Mouse (Mus musculus) thymus, adult 2 months (tissue): ENCODE measurements around the gene Sdcbp2. TPM values are rescaled to one million over a fixed set of nuclear protein-coding genes. Genes with fewer than 3 reads are reported as not detected.

Experiments used
- DNase-seq: peaks from one replicate; pipeline ENCODE4 v3.0.0; 2021
- H3K27ac ChIP-seq: fragments of 200-500 bp; 2 replicates; pipeline ENCODE4 v1.5.1; 2012; ENCODE audit warnings: low read length, control low read depth; ENCODE audit not compliant: control insufficient read depth, insufficient read depth
- H3K27me3 ChIP-seq: fragments of 200-500 bp; 2 replicates; pipeline ENCODE4 v1.6.1; 2012; ENCODE audit warnings: mild to moderate bottlenecking, low read length, moderate library complexity, mixed read lengths; ENCODE audit not compliant: control insufficient read depth, insufficient read depth
- H3K36me3 ChIP-seq: fragments of 200-500 bp; 2 replicates; pipeline ENCODE4 v1.6.1; 2012; ENCODE audit warnings: mild to moderate bottlenecking, low read length, moderate library complexity; ENCODE audit not compliant: control insufficient read depth, insufficient read depth
- H3K4me1 ChIP-seq: fragments of 200-500 bp; replicated peaks from 2 replicates; pipeline ENCODE4 v1.6.1; 2012; ENCODE audit warnings: low read length; ENCODE audit not compliant: control insufficient read depth, insufficient read depth
- H3K4me3 ChIP-seq: fragments of 200-500 bp; 2 replicates; pipeline ENCODE4 v1.5.1; 2012; ENCODE audit warnings: mild to moderate bottlenecking, low read length, control low read depth, moderate library complexity; ENCODE audit not compliant: control insufficient read depth, insufficient read depth
- CTCF ChIP-seq: fragments of 200-500 bp; IDR thresholded peaks from 2 replicates; pipeline ENCODE4 v1.5.1; 2012; ENCODE audit warnings: mild to moderate bottlenecking, control low read depth, low read length, moderate library complexity, borderline replicate concordance; ENCODE audit not compliant: control insufficient read depth, poor library complexity, insufficient read depth; ENCODE audit errors: extremely low read depth
- POLR2A ChIP-seq: fragments of 200-500 bp; IDR thresholded peaks from 2 replicates; pipeline ENCODE4 v1.6.1; 2012; ENCODE audit warnings: mild to moderate bottlenecking, low read length, control low read depth, moderate library complexity; ENCODE audit not compliant: control insufficient read depth, poor library complexity, insufficient read depth; ENCODE audit errors: extremely low read depth
- WGBS: fragments of 180-500 bp; shearing (Covaris S2); methylation state at CpG from one replicate; pipeline ENCODE4 v1.1.7; 2018; 5-methylcytosine and 5-hydroxymethylcytosine counted together
- polyA plus RNA-seq: library from polyadenylated mRNA; depleted of rRNA; stranded (reverse); fragments of >200 nt; gene quantifications from 2 replicates; pipeline ENCODE4 v1.2.3, GENCODE M21; 2012; rRNA removed

Sdcbp2 gene
- polyA plus RNA-seq = 3.5 and 4.6 TPM in 2 replicates

GRCm38 (mm10) chr2:151571873-151572700 lies at the start of gene Sdcbp2:
Gene Sdcbp2 (plus strand): TSS chr2:151572622.
- no peak for TF ChIP-seq CTCF
- TF ChIP-seq POLR2A = no peak
- WGBS = 74% methylated on average over 17 of the region's 17 CpGs
- Histone ChIP-seq H3K4me1 (peaks cover 6% of the 10 kb centered on the region), H3K27me3 (no peaks in the 10 kb centered on the region), H3K27ac (no peak within 1 kb of the TSS), H3K4me3 (no peak within 1 kb of the TSS), H3K36me3 (no peaks in the 10 kb centered on the region)
- DNase-seq = no peak

GRCm38 (mm10) chr2:151524324-151525041 lies 47.9 kb upstream of the Sdcbp2 start:
- no peak for TF ChIP-seq POLR2A
- no peak for TF ChIP-seq CTCF
- H3K36me3 ChIP-seq = no peaks in the 10 kb centered on the region
- DNase-seq = no peak
- H3K4me3 ChIP-seq = no peak overlapping the region
- no peak overlapping the region for H3K27ac ChIP-seq
- H3K27me3 ChIP-seq = no peaks in the 10 kb centered on the region
- WGBS = 68% methylated on average over 4 of the region's 4 CpGs
- H3K4me1 ChIP-seq = peaks cover 35% of the 10 kb centered on the region

GRCm38 (mm10) chr2:151525520-151525919 lies 46.9 kb upstream of the Sdcbp2 start:
- H3K36me3 ChIP-seq = no peaks in the 10 kb centered on the region
- no peak for TF ChIP-seq POLR2A
- no peak for TF ChIP-seq CTCF
- no peak for DNase-seq
- 89% methylated on average over 2 of the region's 2 CpGs for WGBS
- no peaks in the 10 kb centered on the region for H3K27me3 ChIP-seq
- H3K4me1 ChIP-seq = peaks cover 46% of the 10 kb centered on the region
- no peak overlapping the region for H3K27ac ChIP-seq
- no peak overlapping the region for H3K4me3 ChIP-seq

GRCm38 (mm10) chr2:151528066-151528465 lies 44.4 kb upstream of the Sdcbp2 start:
- WGBS = 11% methylated on average over 1 of the region's 1 CpGs
- Histone ChIP-seq H3K4me3 (no peak overlapping the region), H3K27me3 (no peaks in the 10 kb centered on the region), H3K4me1 (peaks cover 59% of the 10 kb centered on the region), H3K36me3 (no peaks in the 10 kb centered on the region), H3K27ac (peak overlapping the region; percentile 87)
- TF ChIP-seq POLR2A (no peak), CTCF (no peak)
- peak; percentile 78 for DNase-seq

GRCm38 (mm10) chr2:151529169-151529568 lies 43.3 kb upstream of the Sdcbp2 start:
- Histone ChIP-seq H3K27me3 (no peaks in the 10 kb centered on the region), H3K36me3 (no peaks in the 10 kb centered on the region), H3K27ac (no peak overlapping the region), H3K4me1 (peaks cover 68% of the 10 kb centered on the region), H3K4me3 (no peak overlapping the region)
- no peak for TF ChIP-seq POLR2A
- TF ChIP-seq CTCF = no peak
- DNase-seq = no peak

- no peak overlapping the region for H3K4me3 ChIP-seq
- H3K36me3 ChIP-seq = no peaks in the 10 kb centered on the region
- DNase-seq = peak; percentile 64
- H3K27ac ChIP-seq = peak overlapping the region; percentile 89
- peaks cover 62% of the 10 kb centered on the region for H3K4me1 ChIP-seq
- 15% methylated on average over 8 of the region's 8 CpGs for WGBS
- H3K27me3 ChIP-seq = no peaks in the 10 kb centered on the region
- TF ChIP-seq POLR2A = no peak
- TF ChIP-seq CTCF = 0 out of 2 replicates have a peak, but pooled peaks have one; percentile 12
Measured at GRCm38 (mm10) chr2:151530378-151531230, 41.8 kb upstream of the Sdcbp2 start.
